Mouse (Mus musculus) kidney, embryonic 16.5 days (tissue): ENCODE data around the gene Ppil4. TPM values are rescaled to one million over a fixed set of nuclear protein-coding genes. Genes with fewer than 3 reads are reported as not detected.
A peak's percentile ranks its signal among the peaks of the same experiment; 100 is the strongest.

Experiments
- ATAC-seq: fragments of 200-750 bp; cut with Nextera tagmentation; 2 replicates; pipeline ENCODE4 v1.8.0; 2017; ENCODE audit warnings: moderate TSS enrichment; ENCODE audit not compliant: low FRiP score, low TSS enrichment
- H3K27ac ChIP-seq: fragments of 300-500 bp; sonication (generic); 2 replicates; pipeline ENCODE4 v1.5.1; 2014; ENCODE audit warnings: low read length
- H3K27me3 ChIP-seq: fragments of 300-500 bp; sonication (generic); 2 replicates; pipeline ENCODE4 v1.6.1; 2014; ENCODE audit warnings: low read length, control low read depth, mixed read lengths; ENCODE audit not compliant: insufficient read depth
- H3K36me3 ChIP-seq: fragments of 300-500 bp; sonication (generic); 2 replicates; pipeline ENCODE4 v1.6.1; 2014; ENCODE audit warnings: low read length, control low read depth, mixed read lengths; ENCODE audit not compliant: insufficient read depth
- H3K4me1 ChIP-seq: fragments of 300-500 bp; sonication (generic); 2 replicates; pipeline ENCODE4 v1.6.1; 2014; ENCODE audit warnings: low read length, control low read depth, mixed read lengths; ENCODE audit not compliant: insufficient read depth
- H3K4me2 ChIP-seq: fragments of 300-500 bp; sonication (generic); replicated peaks from 2 replicates; pipeline ENCODE4 v1.6.1; 2014; ENCODE audit warnings: low read depth, low read length
- H3K4me3 ChIP-seq: fragments of 300-500 bp; sonication (generic); 2 replicates; pipeline ENCODE4 v1.5.1; 2014; ENCODE audit warnings: mild to moderate bottlenecking, low read length
- H3K9ac ChIP-seq: fragments of 300-500 bp; sonication (generic); replicated peaks from 2 replicates; pipeline ENCODE4 v1.6.1; 2014; ENCODE audit warnings: low read length
- H3K9me3 ChIP-seq: fragments of 300-500 bp; sonication (generic); 2 replicates; pipeline ENCODE4 v1.6.1; 2016; ENCODE audit warnings: low read length, control low read depth
- WGBS: fragments of 180-500 bp; shearing (Covaris S2); extraction: QIAGEN DNeasy Blood & Tissue Kit; methylation state at CpG from one replicate; pipeline ENCODE4 v1.1.7; 2014; 5-methylcytosine and 5-hydroxymethylcytosine counted together
- polyA plus RNA-seq: library from polyadenylated mRNA; unstranded; fragments of >200 nt; fragmentation: Nextera tagmentation; extraction: Ambion mirVana; gene quantifications from 2 replicates; pipeline ENCODE4 v1.2.1, GENCODE M21; 2015

The Ppil4 gene
- polyA plus RNA-seq, 1 experiment from 2014 or later = 40.8 TPM

DNA sequence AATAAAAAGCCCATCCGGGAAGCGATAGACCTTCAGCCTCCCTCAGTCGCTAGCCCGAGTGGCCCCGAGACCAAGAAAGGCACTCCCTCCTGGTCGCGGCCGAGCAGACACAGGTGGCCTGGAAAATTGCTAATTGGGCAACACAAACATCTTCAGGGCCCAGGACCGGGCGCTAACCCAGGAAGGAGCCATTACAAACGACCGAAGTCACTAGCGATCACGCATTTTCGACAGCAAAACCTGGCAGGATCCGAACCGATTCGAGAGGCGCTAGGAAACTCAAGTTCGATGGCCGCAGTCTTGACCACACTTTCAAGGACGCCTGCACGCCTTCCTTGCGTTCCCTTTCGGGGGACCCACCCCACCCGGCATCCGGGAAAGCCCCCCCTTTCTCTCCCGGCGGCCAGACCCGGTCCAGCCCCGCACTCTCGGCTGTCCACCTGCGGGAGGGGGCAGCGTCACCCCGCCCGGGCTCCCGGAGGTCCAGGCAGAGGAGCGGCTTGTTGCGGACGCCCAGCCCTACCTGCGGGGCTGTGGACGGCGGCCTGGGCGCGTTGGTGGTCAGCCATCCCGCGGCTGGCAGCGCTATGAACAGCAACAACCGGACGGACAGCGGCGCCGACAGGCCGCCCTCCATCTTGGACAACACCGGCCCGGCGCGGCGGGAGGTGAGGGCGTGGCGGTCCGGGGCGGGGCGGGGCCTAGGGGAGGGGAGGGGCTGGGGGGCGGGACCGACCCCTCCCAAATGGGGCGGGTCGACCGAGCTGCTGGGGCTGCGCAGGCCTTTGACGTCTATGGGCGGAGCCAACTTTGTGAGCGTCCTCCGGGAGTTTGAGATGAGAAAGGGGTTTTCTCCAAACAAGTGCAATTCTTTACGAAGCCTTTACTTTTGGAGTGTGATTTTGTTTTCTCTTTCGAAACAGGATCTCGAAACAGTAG is 12.2 kb upstream of the Ppil4 start:
- Histone ChIP-seq H3K27me3 (no peaks in the 10 kb centered on the region), H3K9ac (peak overlapping the region; percentile 88), H3K9me3 (no peaks in the 10 kb centered on the region), H3K36me3 (peaks cover 9% of the 10 kb centered on the region; the same call in 1 of the 2 replicates), H3K4me1 (peaks cover 5% of the 10 kb centered on the region; the same call in 1 of the 2 replicates), H3K4me3 (peak overlapping the region; percentile 99), H3K4me2 (peak overlapping the region; percentile 80), H3K27ac (peak overlapping the region; percentile 72)
- WGBS = under 1% methylated on average over 59 of the region's 77 CpGs
- ATAC-seq = peak; percentile 96

- Histone ChIP-seq H3K9ac (peak overlapping the region; percentile 61), H3K4me1 (peaks cover 5% of the 10 kb centered on the region; the same call in 1 of the 2 replicates), H3K9me3 (no peaks in the 10 kb centered on the region), H3K36me3 (peaks cover 9% of the 10 kb centered on the region; the same call in 1 of the 2 replicates), H3K4me2 (peak overlapping the region; percentile 80), H3K27me3 (no peaks in the 10 kb centered on the region), H3K27ac (no peak overlapping the region), H3K4me3 (peak overlapping the region; percentile 99)
- 61% methylated on average over 3 of the region's 3 CpGs for WGBS
- peak; percentile 17; the same call in 1 of the 2 replicates for ATAC-seq
These were observed 11.5 kb upstream of the Ppil4 start for GRCm38 (mm10) chr10:7781214-7781613.

- 41% methylated on average over 2 of the region's 2 CpGs for WGBS
- peaks cover 15% of the 10 kb centered on the region for H3K36me3 ChIP-seq
- H3K9ac ChIP-seq = no peak overlapping the region
- no peak overlapping the region for H3K4me2 ChIP-seq
- peaks cover 3% of the 10 kb centered on the region; the same call in 1 of the 2 replicates for H3K4me1 ChIP-seq
- H3K27ac ChIP-seq = no peak overlapping the region
- H3K9me3 ChIP-seq = no peaks in the 10 kb centered on the region
- no peak for ATAC-seq
- H3K4me3 ChIP-seq = no peak overlapping the region
- H3K27me3 ChIP-seq = no peaks in the 10 kb centered on the region
These were observed 5.4 kb upstream of the Ppil4 start for GRCm38 (mm10) chr10:7787319-7787718.

GRCm38 (mm10) chr10:7792254-7792750 is 389 bp upstream of the Ppil4 start:
- under 1% methylated on average over 10 of the region's 10 CpGs for WGBS
- Histone ChIP-seq H3K4me2 (peak overlapping the region; percentile 59), H3K4me1 (peaks cover 13% of the 10 kb centered on the region), H3K27me3 (no peaks in the 10 kb centered on the region), H3K27ac (peak overlapping the region; percentile 41; the same call in 1 of the 2 replicates), H3K9me3 (no peaks in the 10 kb centered on the region), H3K9ac (peak overlapping the region; percentile 87), H3K36me3 (peaks cover 26% of the 10 kb centered on the region), H3K4me3 (peak overlapping the region; percentile 80)
- ATAC-seq = peak; percentile 23; the same call in 1 of the 2 replicates

DNA sequence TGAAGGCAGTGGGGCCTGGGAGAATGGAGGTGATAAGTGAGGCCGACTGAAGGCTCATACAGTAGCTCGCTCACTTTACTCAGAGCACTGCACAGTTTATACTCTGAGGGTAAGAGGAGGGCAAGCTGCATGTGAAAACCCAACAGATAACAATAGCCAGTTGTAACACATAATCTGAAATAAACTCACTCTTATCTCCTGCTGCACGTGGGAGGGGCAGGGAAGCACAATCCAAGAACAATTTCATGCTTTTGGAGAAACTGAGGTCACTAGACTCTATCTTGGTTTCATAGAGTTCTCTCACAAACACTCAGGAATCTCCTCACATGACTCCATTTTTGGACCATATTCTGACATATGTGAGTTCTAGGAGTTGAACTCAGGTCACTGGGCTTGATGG is 8.6 kb downstream of the Ppil4 start:
- Histone ChIP-seq H3K36me3 (peaks cover 58% of the 10 kb centered on the region), H3K9ac (no peak overlapping the region), H3K4me2 (no peak overlapping the region), H3K27me3 (no peaks in the 10 kb centered on the region), H3K4me3 (no peak overlapping the region), H3K27ac (no peak overlapping the region), H3K9me3 (no peaks in the 10 kb centered on the region), H3K4me1 (no peaks in the 10 kb centered on the region)
- ATAC-seq = no peak
- WGBS = 92% methylated on average over 3 of the region's 3 CpGs

DNA sequence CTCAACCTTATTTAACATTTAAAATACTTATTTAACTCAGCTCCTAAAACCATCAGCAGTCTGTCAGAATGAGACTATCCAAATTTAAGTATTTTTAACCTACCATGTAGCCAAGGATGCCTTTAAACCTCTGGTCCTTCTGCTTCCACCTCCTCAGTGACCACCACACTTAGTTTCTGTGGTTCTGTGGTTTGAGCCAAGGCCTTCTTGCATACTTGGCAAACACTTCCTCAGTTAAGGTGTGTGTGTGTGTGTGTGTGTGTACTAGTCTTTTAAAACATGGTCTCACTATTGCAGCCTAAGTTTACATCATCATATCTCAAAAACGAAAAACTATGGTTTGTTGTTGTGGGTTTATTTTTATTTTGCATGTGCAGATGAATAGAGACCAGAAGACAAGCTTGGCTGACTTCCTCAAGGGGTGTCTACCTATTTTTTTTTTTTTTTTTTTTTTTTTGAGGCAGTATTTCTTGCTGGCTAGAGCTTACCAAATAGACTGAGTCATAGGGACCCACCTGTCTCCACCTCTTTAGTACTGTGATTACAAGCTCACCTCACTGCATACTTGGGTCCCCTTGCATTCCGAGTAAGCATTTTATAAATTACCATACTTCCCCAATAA is 9.9 kb downstream of the Ppil4 start:
- 89% methylated on average over 2 of the region's 2 CpGs for WGBS
- H3K4me2 ChIP-seq = no peak overlapping the region
- ATAC-seq = no peak
- no peak overlapping the region for H3K27ac ChIP-seq
- peaks cover 50% of the 10 kb centered on the region for H3K36me3 ChIP-seq
- H3K4me1 ChIP-seq = no peaks in the 10 kb centered on the region
- H3K4me3 ChIP-seq = no peak overlapping the region
- no peaks in the 10 kb centered on the region for H3K9me3 ChIP-seq
- no peaks in the 10 kb centered on the region for H3K27me3 ChIP-seq
- no peak overlapping the region for H3K9ac ChIP-seq

- Histone ChIP-seq H3K9me3 (no peaks in the 10 kb centered on the region), H3K27me3 (no peaks in the 10 kb centered on the region), H3K4me3 (no peak overlapping the region), H3K27ac (no peak overlapping the region), H3K9ac (no peak overlapping the region), H3K36me3 (peaks cover 34% of the 10 kb centered on the region), H3K4me1 (no peaks in the 10 kb centered on the region), H3K4me2 (no peak overlapping the region)
- ATAC-seq = no peak
- WGBS = 50% methylated on average over 2 of the region's 2 CpGs
These were observed 17.2 kb downstream of the Ppil4 start for GRCm38 (mm10) chr10:7809937-7810336.

- Histone ChIP-seq H3K27ac (no peak overlapping the region), H3K9me3 (no peaks in the 10 kb centered on the region), H3K4me2 (no peak overlapping the region), H3K27me3 (no peaks in the 10 kb centered on the region), H3K4me3 (no peak overlapping the region), H3K4me1 (no peaks in the 10 kb centered on the region), H3K36me3 (peaks cover 30% of the 10 kb centered on the region), H3K9ac (no peak overlapping the region)
- no peak for ATAC-seq
- WGBS = 84% methylated on average over 2 of the region's 2 CpGs
These were observed 23.8 kb downstream of the Ppil4 start for GRCm38 (mm10) chr10:7816476-7816875.

- Histone ChIP-seq H3K4me3 (no peak overlapping the region), H3K27me3 (no peaks in the 10 kb centered on the region), H3K4me1 (no peaks in the 10 kb centered on the region), H3K9ac (no peak overlapping the region), H3K27ac (no peak overlapping the region), H3K9me3 (no peaks in the 10 kb centered on the region), H3K36me3 (peaks cover 33% of the 10 kb centered on the region), H3K4me2 (no peak overlapping the region)
- WGBS = 91% methylated on average over 4 of the region's 4 CpGs
- ATAC-seq = no peak
These were observed 26.0 kb downstream of the Ppil4 start for GRCm38 (mm10) chr10:7818676-7819075.
